Mouse (Mus musculus): Measurements from ENCODE around the gene Sema3d.

Sema3d gene

DNA sequence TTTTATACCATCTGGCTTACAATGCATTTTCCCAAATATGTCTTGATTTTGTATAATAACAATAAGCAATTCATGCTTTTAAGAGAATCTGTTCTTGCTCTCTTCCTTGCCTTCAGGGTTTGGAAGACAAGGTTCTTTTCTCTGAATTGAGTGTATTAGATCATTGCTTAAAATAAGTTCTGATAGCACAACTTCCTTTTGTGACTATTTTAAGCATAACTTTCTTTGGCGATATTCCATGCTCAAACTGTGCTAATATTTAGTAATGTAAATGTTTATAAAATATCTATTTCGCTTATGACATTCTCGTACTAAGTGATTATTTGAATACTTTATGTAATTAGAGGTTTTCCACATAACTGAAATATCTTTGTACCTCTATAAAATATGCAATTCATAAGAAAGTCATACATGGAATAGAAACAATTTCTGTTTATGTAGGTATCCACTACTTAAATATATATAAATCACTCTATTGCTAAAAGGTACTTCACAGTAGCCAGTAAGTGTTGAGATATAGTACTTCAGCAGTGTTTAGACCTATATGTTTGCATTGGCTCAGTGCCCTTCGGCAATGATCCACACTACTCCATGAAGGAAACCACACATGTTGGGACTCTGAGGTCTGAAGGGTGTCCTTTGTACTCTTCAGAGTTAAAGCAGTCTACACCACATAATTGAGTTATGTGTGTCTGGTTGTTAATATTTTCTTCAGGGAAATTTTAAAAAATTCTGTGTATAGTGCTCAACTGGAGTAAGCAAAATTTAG lies 84.6 kb downstream of the Sema3d start:
- Histone ChIP-seq H3K27me3 (ENCODE audit: control insufficient read depth, insufficient read depth, low read length, poor library complexity, severe bottlenecking) (no peaks in the 10 kb centered on the region), H3K36me3 (ENCODE audit: control insufficient read depth, insufficient read depth, low read length, poor library complexity, severe bottlenecking) (no peaks in the 10 kb centered on the region)
- no peak for DNase-seq (ENCODE audit: low read depth, low spot score)

GRCm38 (mm10) chr5:12474904-12475638 lies 91.9 kb downstream of the Sema3d start:
- DNase-seq (ENCODE audit: low read depth, low spot score), result no peak
- Histone ChIP-seq H3K27me3 (ENCODE audit: control insufficient read depth, insufficient read depth, low read length, poor library complexity, severe bottlenecking) (no peaks in the 10 kb centered on the region), H3K36me3 (ENCODE audit: control insufficient read depth, insufficient read depth, low read length, poor library complexity, severe bottlenecking) (no peaks in the 10 kb centered on the region)

DNA sequence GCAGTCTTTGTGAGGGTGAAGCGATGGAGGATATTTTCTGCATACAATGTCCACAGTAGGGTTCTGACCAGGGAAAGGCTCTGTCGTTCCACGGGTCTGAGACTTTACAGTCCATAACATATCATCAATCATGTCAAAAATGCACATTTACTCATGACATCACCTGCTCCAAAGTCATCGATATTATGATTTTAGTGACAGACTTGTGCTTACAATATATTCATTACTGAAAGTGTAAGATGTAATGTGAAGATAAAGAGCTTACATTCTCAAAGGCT lies 92.4 kb downstream of the Sema3d start:
- no peaks in the 10 kb centered on the region for H3K36me3 ChIP-seq (ENCODE audit: control insufficient read depth, insufficient read depth, low read length, poor library complexity, severe bottlenecking)
- H3K27me3 ChIP-seq (ENCODE audit: control insufficient read depth, insufficient read depth, low read length, poor library complexity, severe bottlenecking), result no peaks in the 10 kb centered on the region
- no peak for DNase-seq (ENCODE audit: low read depth, low spot score)

DNA sequence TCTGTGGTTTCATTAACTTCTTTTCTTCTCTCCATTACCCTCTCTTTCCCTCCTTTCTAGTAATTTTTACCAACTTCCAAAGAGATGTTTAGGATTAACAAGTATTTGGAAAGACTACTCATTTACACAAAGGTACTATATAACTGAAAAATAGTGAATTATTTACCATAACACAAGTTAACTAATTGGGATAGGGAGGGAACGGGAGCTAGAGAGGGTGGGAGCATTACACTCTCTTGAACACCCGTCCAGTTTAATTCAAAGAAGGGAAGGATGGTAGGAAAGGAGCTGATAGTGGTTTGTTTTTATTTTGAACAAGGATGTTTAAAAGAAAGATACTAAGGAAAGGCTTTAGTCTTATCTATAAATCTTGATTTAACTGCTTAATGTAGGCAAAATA lies 104.7 kb downstream of the Sema3d start:
- H3K36me3 ChIP-seq (ENCODE audit: control insufficient read depth, insufficient read depth, low read length, poor library complexity, severe bottlenecking), result no peaks in the 10 kb centered on the region
- no peaks in the 10 kb centered on the region for H3K27me3 ChIP-seq (ENCODE audit: control insufficient read depth, insufficient read depth, low read length, poor library complexity, severe bottlenecking)
- no peak for DNase-seq (ENCODE audit: low read depth, low spot score)

- DNase-seq (ENCODE audit: low read depth, low spot score), result no peak
- Histone ChIP-seq H3K36me3 (ENCODE audit: control insufficient read depth, insufficient read depth, low read length, poor library complexity, severe bottlenecking) (no peaks in the 10 kb centered on the region), H3K27me3 (ENCODE audit: control insufficient read depth, insufficient read depth, low read length, poor library complexity, severe bottlenecking) (no peaks in the 10 kb centered on the region)
These were observed 108.5 kb downstream of the Sema3d start for GRCm38 (mm10) chr5:12491704-12492103.

DNA sequence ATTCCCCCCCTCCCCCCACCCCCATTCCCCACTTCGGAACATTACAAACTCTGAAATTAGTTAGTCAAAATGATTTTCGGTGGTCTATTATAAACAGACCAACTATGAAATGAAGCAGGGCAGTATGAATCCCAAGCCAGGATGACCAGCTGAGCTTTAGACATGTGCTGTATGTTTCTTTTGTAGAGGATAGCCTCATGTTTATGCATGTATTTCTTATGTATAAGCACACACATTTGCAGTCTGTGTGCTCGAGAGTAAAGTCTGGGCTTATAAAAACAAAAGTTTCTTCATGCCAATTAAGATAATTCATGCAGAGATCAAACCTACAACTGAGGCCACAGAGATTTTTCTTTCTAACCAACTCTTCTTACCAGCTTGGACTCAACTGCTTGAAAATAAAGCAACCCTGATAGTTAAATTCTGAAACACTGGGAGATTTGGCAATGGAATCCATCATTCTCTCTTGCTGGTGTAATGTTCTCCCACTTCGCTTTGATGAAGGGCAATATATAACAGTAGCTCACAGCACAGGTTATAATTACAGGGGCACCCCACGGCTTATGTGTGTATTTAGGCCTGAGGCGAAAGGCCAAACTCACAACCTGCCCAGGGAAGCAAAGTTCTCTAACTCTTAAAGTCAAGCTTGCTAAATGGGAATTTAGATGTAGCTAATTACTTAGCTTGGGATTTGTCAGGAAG lies 115.2 kb downstream of the Sema3d start:
- H3K36me3 ChIP-seq (ENCODE audit: control insufficient read depth, insufficient read depth, low read length, poor library complexity, severe bottlenecking), result no peaks in the 10 kb centered on the region
- DNase-seq (ENCODE audit: low read depth, low spot score), result no peak
- H3K27me3 ChIP-seq (ENCODE audit: control insufficient read depth, insufficient read depth, low read length, poor library complexity, severe bottlenecking), result no peaks in the 10 kb centered on the region

DNA sequence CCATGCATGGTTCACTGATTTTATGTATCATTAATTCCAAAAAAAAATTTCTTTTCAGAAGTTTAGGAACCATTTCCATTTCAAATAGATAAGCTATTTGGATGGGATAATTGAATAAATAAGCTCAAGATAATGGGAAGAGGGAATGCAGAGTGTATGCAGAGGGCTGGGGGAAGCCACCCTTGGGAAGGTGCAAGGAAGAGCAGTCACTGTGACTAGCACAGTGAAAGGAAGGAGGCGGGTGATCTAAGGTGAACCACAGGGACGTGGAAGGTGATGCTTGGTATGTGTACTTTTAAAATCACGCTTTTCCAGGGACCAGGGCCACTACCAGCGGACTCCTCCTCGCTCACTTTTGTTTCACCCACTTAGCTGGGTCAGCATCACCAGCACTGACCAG lies 115.9 kb downstream of the Sema3d start:
- no peaks in the 10 kb centered on the region for H3K27me3 ChIP-seq (ENCODE audit: control insufficient read depth, insufficient read depth, low read length, poor library complexity, severe bottlenecking)
- H3K36me3 ChIP-seq (ENCODE audit: control insufficient read depth, insufficient read depth, low read length, poor library complexity, severe bottlenecking), result no peaks in the 10 kb centered on the region
- no peak for DNase-seq (ENCODE audit: low read depth, low spot score)

- Histone ChIP-seq H3K36me3 (ENCODE audit: control insufficient read depth, insufficient read depth, low read length, poor library complexity, severe bottlenecking) (no peaks in the 10 kb centered on the region), H3K27me3 (ENCODE audit: control insufficient read depth, insufficient read depth, low read length, poor library complexity, severe bottlenecking) (no peaks in the 10 kb centered on the region)
- no peak for DNase-seq (ENCODE audit: low read depth, low spot score)
These were observed 116.8 kb downstream of the Sema3d start for GRCm38 (mm10) chr5:12499791-12500504.

GRCm38 (mm10) chr5:12512471-12512870 lies 129.3 kb downstream of the Sema3d start:
- no peaks in the 10 kb centered on the region for H3K27me3 ChIP-seq (ENCODE audit: control insufficient read depth, insufficient read depth, low read length, poor library complexity, severe bottlenecking)
- no peak for DNase-seq (ENCODE audit: low read depth, low spot score)
- no peaks in the 10 kb centered on the region for H3K36me3 ChIP-seq (ENCODE audit: control insufficient read depth, insufficient read depth, low read length, poor library complexity, severe bottlenecking)

- DNase-seq (ENCODE audit: low read depth, low spot score), result no peak
- no peaks in the 10 kb centered on the region for H3K36me3 ChIP-seq (ENCODE audit: control insufficient read depth, insufficient read depth, low read length, poor library complexity, severe bottlenecking)
- no peaks in the 10 kb centered on the region for H3K27me3 ChIP-seq (ENCODE audit: control insufficient read depth, insufficient read depth, low read length, poor library complexity, severe bottlenecking)
These were observed 132.1 kb downstream of the Sema3d start for GRCm38 (mm10) chr5:12515283-12515682.

DNA sequence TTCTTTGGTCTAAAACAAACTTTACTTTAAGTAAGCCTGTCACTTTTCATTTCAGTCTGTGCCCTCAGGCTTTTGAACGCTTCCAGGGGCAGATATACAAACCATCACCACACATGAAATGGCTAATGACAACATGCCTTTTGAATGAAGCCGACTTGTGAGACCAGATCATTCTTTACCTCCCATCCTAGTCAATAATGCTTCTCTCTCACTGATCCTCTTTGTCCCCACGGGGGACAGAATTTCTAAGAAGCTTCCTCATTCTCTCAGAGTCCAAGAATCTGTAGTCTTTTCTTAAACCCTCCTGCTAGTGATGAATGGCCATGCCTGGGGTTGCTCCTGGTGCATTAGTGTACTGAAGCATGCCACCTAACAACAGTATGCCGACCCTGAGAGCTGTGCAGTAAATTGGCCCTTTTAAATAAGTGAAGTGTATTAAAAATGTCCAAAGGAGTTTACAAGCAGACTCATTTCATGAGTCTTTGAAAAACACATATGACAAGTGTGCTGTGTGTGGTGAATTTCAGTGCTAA lies 142.1 kb downstream of the Sema3d start:
- no peak for DNase-seq (ENCODE audit: low read depth, low spot score)
- Histone ChIP-seq H3K36me3 (ENCODE audit: control insufficient read depth, insufficient read depth, low read length, poor library complexity, severe bottlenecking) (no peaks in the 10 kb centered on the region), H3K27me3 (ENCODE audit: control insufficient read depth, insufficient read depth, low read length, poor library complexity, severe bottlenecking) (no peaks in the 10 kb centered on the region)

GRCm38 (mm10) chr5:12528596-12528995 lies 145.4 kb downstream of the Sema3d start:
- no peak for DNase-seq (ENCODE audit: low read depth, low spot score)
- no peaks in the 10 kb centered on the region for H3K27me3 ChIP-seq (ENCODE audit: control insufficient read depth, insufficient read depth, low read length, poor library complexity, severe bottlenecking)
- no peaks in the 10 kb centered on the region for H3K36me3 ChIP-seq (ENCODE audit: control insufficient read depth, insufficient read depth, low read length, poor library complexity, severe bottlenecking)

DNA sequence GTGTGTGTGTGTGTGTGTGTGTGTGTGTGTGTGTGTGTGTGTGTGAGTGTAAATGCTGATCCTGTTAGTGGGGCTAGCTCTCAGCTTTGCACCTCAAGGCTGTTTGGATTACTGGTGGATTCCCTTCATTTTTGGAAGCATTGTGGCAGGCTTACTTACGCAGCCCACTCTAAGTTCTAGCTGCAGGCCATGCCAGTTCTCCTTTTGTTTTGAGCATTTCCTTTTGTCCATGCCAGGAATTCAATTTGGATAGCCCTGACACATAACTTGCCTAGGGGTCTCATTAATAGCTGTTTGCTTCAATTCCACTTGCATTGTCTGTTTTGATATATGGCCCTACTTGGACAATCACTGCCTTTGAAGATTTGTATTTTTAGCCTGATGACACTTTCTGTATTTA lies 146.6 kb downstream of the Sema3d start:
- Histone ChIP-seq H3K27me3 (ENCODE audit: control insufficient read depth, insufficient read depth, low read length, poor library complexity, severe bottlenecking) (no peaks in the 10 kb centered on the region), H3K36me3 (ENCODE audit: control insufficient read depth, insufficient read depth, low read length, poor library complexity, severe bottlenecking) (no peaks in the 10 kb centered on the region)
- DNase-seq (ENCODE audit: low read depth, low spot score), result no peak

- Histone ChIP-seq H3K36me3 (ENCODE audit: control insufficient read depth, insufficient read depth, low read length, poor library complexity, severe bottlenecking) (no peaks in the 10 kb centered on the region), H3K27me3 (ENCODE audit: control insufficient read depth, insufficient read depth, low read length, poor library complexity, severe bottlenecking) (no peaks in the 10 kb centered on the region)
- no peak for DNase-seq (ENCODE audit: low read depth, low spot score)
These were observed 158.1 kb downstream of the Sema3d start for GRCm38 (mm10) chr5:12541268-12541667.

All from splenic B cell, adult 2 months (primary cell).